Mouse (Mus musculus): ENCODE data around the gene Rrnad1. TPM values are rescaled to one million over a fixed set of nuclear protein-coding genes. Genes with fewer than 3 reads are reported as not detected.

Rrnad1 gene
- polyA plus RNA-seq (2015; fragmentation: Nextera tagmentation; extraction: Ambion mirVana) = 15.8 and 16.3 TPM in 2 replicates

GRCm38 (mm10) chr3:87930078-87930795, at the start of gene Rrnad1, which contains the start of gene Isg20l2:
TSS of gene Rrnad1 (minus strand) at chr3:87930717.
TSS of gene Isg20l2 (plus strand) at chr3:87930314.
- no peaks in the 10 kb centered on the region for H3K27me3 ChIP-seq (replicated peaks)
- under 1% methylated on average over 77 of the region's 78 CpGs for WGBS
- H3K27ac ChIP-seq = peak within 1 kb of the TSS; percentile 84
- no peaks in the 10 kb centered on the region for H3K9me3 ChIP-seq
- H3K4me3 ChIP-seq (replicated peaks) = peak within 1 kb of the TSS; percentile 83
- H3K4me2 ChIP-seq (replicated peaks) = peak within 1 kb of the TSS; percentile 76
- H3K9ac ChIP-seq = peak within 1 kb of the TSS; percentile 96
- peaks cover 30% of the 10 kb centered on the region for H3K36me3 ChIP-seq
- ATAC-seq = peak; percentile 99
- peaks cover 32% of the 10 kb centered on the region for H3K4me1 ChIP-seq (replicated peaks)

- Histone ChIP-seq H3K27ac (0 out of 2 replicates have a peak overlapping the region, but pooled peaks have one; percentile 17), H3K4me2 (replicated peaks) (no peak overlapping the region)
Observed at GRCm38 (mm10) chr3:87980085-87980484, 49.6 kb upstream of the Rrnad1 start.

GRCm38 (mm10) chr3:87979493-87979892, 49.0 kb upstream of the Rrnad1 start:
- Histone ChIP-seq H3K4me1 (replicated peaks) (peaks cover 54% of the 10 kb centered on the region), H3K9ac (no peak overlapping the region), H3K4me2 (replicated peaks) (no peak overlapping the region), H3K9me3 (no peaks in the 10 kb centered on the region), H3K4me3 (replicated peaks) (no peak overlapping the region), H3K36me3 (no peaks in the 10 kb centered on the region), H3K27me3 (replicated peaks) (no peaks in the 10 kb centered on the region), H3K27ac (no peak overlapping the region)
- WGBS = 85% methylated on average over 5 of the region's 5 CpGs
- no peak for ATAC-seq

More at GRCm38 (mm10) chr3:87980085-87980484, 49.6 kb upstream of the Rrnad1 start:
- Histone ChIP-seq H3K4me3 (replicated peaks) (no peak overlapping the region), H3K36me3 (no peaks in the 10 kb centered on the region), H3K27me3 (replicated peaks) (no peaks in the 10 kb centered on the region), H3K9ac (no peak overlapping the region), H3K9me3 (no peaks in the 10 kb centered on the region), H3K4me1 (replicated peaks) (peaks cover 53% of the 10 kb centered on the region)
- WGBS = 56% methylated on average over 3 of the region's 3 CpGs
- ATAC-seq = no peak

DNA sequence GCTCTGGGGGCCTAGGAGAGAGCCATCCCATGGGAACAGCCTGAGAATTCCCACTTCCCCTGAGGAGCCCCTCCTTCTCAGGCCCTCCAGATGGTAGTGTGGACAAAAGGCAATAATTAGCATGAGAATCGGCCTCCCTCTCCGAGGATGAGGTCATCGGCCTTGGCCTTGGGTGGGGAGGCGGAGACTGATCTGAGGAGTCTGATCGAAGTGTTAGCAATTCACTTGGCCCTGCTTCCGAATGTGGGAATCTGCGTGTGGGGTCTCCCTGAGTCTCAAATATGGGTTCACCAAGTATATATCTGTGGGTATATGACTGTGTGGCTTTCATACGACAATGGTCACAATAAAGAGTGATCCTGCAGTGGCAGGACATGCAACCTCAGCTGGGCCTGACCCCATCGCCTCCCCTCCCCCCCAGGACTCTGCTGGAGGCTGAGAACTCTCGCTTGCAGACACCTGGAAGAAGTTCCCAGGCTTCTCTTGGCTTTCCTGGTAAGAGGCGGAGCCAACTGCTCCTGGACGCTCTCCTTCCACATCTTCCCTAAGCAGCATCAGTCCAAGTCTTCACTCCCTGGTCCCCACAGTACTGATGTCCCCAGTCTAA, 44.0 kb upstream of the Rrnad1 start:
- 27% methylated on average over 12 of the region's 12 CpGs for WGBS
- H3K27ac ChIP-seq = peak overlapping the region; percentile 52
- H3K36me3 ChIP-seq = no peaks in the 10 kb centered on the region
- H3K4me1 ChIP-seq (replicated peaks) = peaks cover 49% of the 10 kb centered on the region
- H3K9me3 ChIP-seq = no peaks in the 10 kb centered on the region
- peak overlapping the region; percentile 64 for H3K4me3 ChIP-seq (replicated peaks)
- ATAC-seq = peak; percentile 38; the same call in 1 of the 2 replicates
- peak overlapping the region; percentile 96 for H3K4me2 ChIP-seq (replicated peaks)
- H3K9ac ChIP-seq = peak overlapping the region; percentile 9; the same call in 1 of the 2 replicates
- H3K27me3 ChIP-seq (replicated peaks) = peaks cover 10% of the 10 kb centered on the region

GRCm38 (mm10) chr3:87973593-87974380, 43.3 kb upstream of the Rrnad1 start:
- peak overlapping the region; percentile 96 for H3K4me2 ChIP-seq (replicated peaks)
- ATAC-seq = no peak
- H3K9me3 ChIP-seq = no peaks in the 10 kb centered on the region
- peaks cover 47% of the 10 kb centered on the region for H3K4me1 ChIP-seq (replicated peaks)
- 45% methylated on average over 14 of the region's 14 CpGs for WGBS
- H3K27me3 ChIP-seq (replicated peaks) = peaks cover 10% of the 10 kb centered on the region
- peak overlapping the region; percentile 64 for H3K4me3 ChIP-seq (replicated peaks)
- H3K9ac ChIP-seq = peak overlapping the region; percentile 9; the same call in 1 of the 2 replicates
- peak overlapping the region; percentile 52 for H3K27ac ChIP-seq
- no peaks in the 10 kb centered on the region for H3K36me3 ChIP-seq

GRCm38 (mm10) chr3:87972776-87973175, 42.3 kb upstream of the Rrnad1 start:
- peaks cover 47% of the 10 kb centered on the region for H3K4me1 ChIP-seq (replicated peaks)
- ATAC-seq = peak; percentile 29
- no peak overlapping the region for H3K27ac ChIP-seq
- H3K27me3 ChIP-seq (replicated peaks) = peaks cover 13% of the 10 kb centered on the region
- H3K9me3 ChIP-seq = no peaks in the 10 kb centered on the region
- H3K36me3 ChIP-seq = no peaks in the 10 kb centered on the region
- 27% methylated on average over 5 of the region's 5 CpGs for WGBS
- peak overlapping the region; percentile 68 for H3K9ac ChIP-seq
- peak overlapping the region; percentile 96 for H3K4me2 ChIP-seq (replicated peaks)
- peak overlapping the region; percentile 64 for H3K4me3 ChIP-seq (replicated peaks)

DNA sequence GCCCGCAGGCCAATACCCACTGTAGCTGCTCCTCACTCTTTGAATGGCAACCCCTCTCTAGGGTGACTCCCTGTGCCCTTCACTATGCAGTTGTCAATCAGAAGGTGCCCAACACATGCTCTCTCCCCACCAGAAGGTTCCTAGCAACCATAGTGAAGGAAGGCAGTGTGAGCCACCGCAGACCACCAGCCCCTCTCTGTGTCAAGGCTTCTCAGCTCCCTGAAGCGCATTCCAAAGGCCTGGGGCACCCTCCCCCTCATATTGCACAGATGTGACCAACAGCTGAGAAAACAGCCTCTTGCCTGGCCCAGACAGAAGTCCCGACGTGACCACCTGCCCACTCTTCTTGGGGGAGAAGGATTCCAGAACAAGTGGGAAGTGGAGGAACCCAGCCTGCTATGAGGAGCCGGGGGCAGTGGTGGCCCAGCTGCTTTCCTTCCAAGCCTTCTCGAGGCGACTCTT, 41.7 kb upstream of the Rrnad1 start:
- no peaks in the 10 kb centered on the region for H3K36me3 ChIP-seq
- WGBS = 22% methylated on average over 8 of the region's 8 CpGs
- ATAC-seq = no peak
- H3K27me3 ChIP-seq (replicated peaks) = peaks cover 13% of the 10 kb centered on the region
- peak overlapping the region; percentile 96 for H3K4me2 ChIP-seq (replicated peaks)
- H3K4me3 ChIP-seq (replicated peaks) = peak overlapping the region; percentile 64
- no peaks in the 10 kb centered on the region for H3K9me3 ChIP-seq
- peaks cover 47% of the 10 kb centered on the region for H3K4me1 ChIP-seq (replicated peaks)
- H3K27ac ChIP-seq = peak overlapping the region; percentile 73; the same call in 1 of the 2 replicates
- peak overlapping the region; percentile 68 for H3K9ac ChIP-seq

DNA sequence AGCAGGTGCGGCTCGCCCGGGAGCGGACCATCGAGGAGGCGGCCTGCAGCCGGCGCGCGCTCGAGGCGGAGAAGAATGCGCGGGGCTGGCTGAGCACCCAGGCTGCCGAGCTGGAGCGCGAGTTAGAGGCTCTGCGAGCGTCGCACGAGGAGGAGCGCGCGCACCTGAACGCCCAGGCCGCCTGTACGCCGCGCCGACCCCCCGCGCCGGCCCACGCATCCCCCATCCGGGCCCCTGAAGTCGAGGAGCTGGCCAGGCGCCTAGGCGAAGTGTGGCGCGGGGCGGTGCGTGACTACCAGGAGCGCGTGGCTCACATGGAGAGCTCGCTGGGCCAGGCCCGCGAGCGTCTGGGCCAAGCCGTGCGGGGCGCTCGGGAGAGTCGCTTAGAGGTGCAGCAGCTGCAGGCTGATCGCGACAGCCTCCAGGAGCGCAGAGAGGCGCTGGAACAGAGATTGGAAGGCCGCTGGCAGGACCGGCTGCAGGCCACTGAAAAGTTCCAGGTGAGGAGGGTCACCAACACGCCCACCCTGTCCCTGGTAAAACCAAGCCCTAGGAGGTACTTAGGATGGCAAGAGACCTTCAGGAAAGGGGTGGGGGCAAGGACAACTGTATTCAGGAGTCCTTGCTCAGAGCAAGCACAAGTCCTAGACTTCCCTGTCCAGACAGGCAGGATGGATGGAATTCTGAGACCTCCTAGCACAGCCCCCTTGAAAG, 41.1 kb upstream of the Rrnad1 start:
- Histone ChIP-seq H3K4me2 (replicated peaks) (peak overlapping the region; percentile 96), H3K9me3 (no peaks in the 10 kb centered on the region), H3K4me1 (replicated peaks) (peaks cover 47% of the 10 kb centered on the region), H3K36me3 (no peaks in the 10 kb centered on the region), H3K27ac (peak overlapping the region; percentile 73), H3K27me3 (replicated peaks) (peaks cover 13% of the 10 kb centered on the region), H3K4me3 (replicated peaks) (peak overlapping the region; percentile 64), H3K9ac (peak overlapping the region; percentile 68)
- ATAC-seq = peak; percentile 34
- WGBS = under 1% methylated on average over 60 of the region's 60 CpGs

DNA sequence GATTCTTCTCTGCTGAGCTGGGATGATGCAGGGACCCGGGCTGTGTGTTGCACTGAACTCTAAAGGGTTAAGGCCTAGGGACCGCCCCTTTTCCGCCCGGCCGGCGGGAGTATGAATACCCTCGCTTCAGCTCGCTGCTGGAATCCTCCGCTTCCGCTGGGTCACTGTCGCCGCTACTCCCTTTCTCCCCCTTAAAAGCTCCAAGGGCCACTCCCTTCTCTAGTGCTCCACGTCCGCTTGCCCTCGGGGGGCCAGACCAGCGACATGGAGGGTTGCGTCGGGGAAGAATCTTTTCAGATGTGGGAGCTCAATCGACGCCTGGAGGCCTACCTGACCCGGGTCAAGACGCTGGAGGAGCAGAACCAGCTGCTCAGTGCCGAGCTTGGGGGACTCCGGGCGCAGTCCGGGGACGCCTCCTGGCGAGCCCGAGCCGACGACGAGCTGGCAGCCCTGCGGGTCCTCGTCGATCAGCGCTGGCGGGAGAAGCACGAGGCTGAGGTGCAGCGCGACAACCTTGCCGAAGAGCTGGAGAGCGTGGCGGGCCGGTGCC, 40.5 kb upstream of the Rrnad1 start, which contains the start of gene Nes:
Gene Nes, plus strand, starts transcription at position 140 of the 550 bp plus-strand sequence.
- H3K9ac ChIP-seq = peak within 1 kb of the TSS; percentile 68
- H3K36me3 ChIP-seq = no peaks in the 10 kb centered on the region
- H3K27me3 ChIP-seq (replicated peaks) = peaks cover 13% of the 10 kb centered on the region
- peaks cover 47% of the 10 kb centered on the region for H3K4me1 ChIP-seq (replicated peaks)
- under 1% methylated on average over 44 of the region's 44 CpGs for WGBS
- peak within 1 kb of the TSS; percentile 64 for H3K4me3 ChIP-seq (replicated peaks)
- H3K27ac ChIP-seq = peak within 1 kb of the TSS; percentile 73
- H3K9me3 ChIP-seq = no peaks in the 10 kb centered on the region
- H3K4me2 ChIP-seq (replicated peaks) = peak within 1 kb of the TSS; percentile 96
- ATAC-seq = peak; percentile 73

GRCm38 (mm10) chr3:87970184-87970938, 39.8 kb upstream of the Rrnad1 start:
- WGBS = under 1% methylated on average over 21 of the region's 21 CpGs
- Histone ChIP-seq H3K4me1 (replicated peaks) (peaks cover 47% of the 10 kb centered on the region), H3K36me3 (no peaks in the 10 kb centered on the region), H3K9me3 (no peaks in the 10 kb centered on the region), H3K4me2 (replicated peaks) (peak overlapping the region; percentile 96), H3K27me3 (replicated peaks) (peaks cover 13% of the 10 kb centered on the region), H3K9ac (peak overlapping the region; percentile 68), H3K4me3 (replicated peaks) (peak overlapping the region; percentile 64), H3K27ac (peak overlapping the region; percentile 73)
- ATAC-seq = peak; percentile 27
